Mouse (Mus musculus): ENCODE results near the gene Ift20. TPM values are rescaled to one million over a fixed set of nuclear protein-coding genes. Genes with fewer than 3 reads are reported as not detected.

Ift20 gene
- polyA plus RNA-seq (2012; rRNA removed) = 103 and 105 TPM in 2 replicates

DNA sequence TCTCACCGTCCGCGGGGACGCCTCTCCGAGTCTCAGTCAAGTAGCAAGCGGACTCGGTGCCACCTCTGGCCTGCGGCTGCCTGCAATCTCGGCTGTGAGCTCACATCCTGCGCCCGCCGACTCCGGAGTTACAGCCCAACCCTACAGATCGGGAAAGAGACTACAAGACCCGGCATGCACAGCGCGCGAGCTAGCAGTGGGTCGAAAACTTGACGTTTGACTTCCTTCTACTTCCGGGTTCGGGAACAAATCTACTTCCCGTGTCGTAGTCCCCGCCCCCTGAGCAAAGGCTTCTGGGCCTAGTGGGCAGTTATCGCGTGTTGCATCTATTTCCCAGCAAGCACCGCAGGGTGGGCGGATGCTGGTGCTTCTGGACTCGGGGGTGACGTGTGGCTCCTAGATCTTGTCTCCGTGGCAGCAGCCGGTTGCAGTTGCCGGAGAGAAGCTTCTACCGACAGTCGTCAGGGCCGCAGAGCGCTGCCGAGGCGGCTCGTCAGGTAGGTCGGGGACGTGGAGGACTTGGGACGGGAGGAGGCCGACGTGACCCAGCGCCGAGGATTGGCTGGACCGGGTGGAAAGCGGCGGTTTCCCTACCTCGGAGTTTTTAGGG is at the start of gene Ift20, which contains the start of gene Tnfaip1:
Gene Ift20, plus strand, starts transcription at position 282 of the 610 bp plus-strand sequence.
Gene Tnfaip1, minus strand, starts transcription at position 253 of the 610 bp plus-strand sequence.
- peak; percentile 98 to 99 for DNase-seq (ENCODE audit: extremely low spot score in 1 of 2, low spot score in 1 of 2)

DNA sequence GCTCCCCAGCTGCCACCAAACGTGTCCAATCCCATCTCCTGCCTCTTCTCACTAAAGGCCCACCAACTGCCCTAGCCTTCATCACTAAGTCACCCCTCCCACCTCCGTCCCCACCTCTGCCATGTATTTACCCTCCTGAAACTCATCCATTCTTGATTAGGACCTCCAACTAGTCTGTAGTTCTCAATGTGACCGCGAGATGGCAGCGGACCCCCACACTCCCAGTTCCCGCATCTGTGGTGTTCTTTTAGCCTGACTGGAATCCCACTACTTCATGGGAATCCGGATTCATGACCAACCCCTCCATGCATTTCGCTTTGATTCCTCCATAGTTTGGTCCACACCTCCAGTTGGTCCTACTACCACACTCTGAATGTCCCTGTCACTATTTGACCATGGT is 48.0 kb upstream of the Ift20 start:
- DNase-seq (ENCODE audit: extremely low spot score in 1 of 2, low spot score in 1 of 2) = peak in 1 of 2 experiments; percentile 86

DNA sequence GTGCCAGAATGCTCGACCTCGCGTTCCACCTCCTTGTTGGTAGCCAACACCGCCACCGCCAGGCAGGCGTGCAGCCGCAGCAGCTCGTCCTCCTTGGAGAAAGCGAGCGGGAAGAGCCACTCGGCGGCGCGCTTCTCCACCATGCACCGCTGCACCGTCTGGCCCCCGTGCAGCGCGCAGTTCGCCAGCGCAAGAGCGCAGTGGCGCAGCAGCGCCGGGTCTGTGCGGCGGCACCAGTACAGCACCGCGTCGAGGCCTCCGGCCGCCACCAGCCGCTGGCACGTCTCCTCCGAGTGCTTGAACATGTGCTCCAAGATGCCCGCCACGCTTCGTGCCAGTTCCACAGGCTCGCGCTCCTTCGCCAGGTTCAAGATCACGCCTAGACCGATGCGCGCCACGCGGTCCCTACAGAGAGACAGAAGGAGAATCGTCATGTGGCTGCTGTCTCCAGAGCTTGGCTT is 45.4 kb upstream of the Ift20 start:
- peak in 1 of 2 experiments; percentile 62 for DNase-seq (ENCODE audit: extremely low spot score in 1 of 2, low spot score in 1 of 2)

DNA sequence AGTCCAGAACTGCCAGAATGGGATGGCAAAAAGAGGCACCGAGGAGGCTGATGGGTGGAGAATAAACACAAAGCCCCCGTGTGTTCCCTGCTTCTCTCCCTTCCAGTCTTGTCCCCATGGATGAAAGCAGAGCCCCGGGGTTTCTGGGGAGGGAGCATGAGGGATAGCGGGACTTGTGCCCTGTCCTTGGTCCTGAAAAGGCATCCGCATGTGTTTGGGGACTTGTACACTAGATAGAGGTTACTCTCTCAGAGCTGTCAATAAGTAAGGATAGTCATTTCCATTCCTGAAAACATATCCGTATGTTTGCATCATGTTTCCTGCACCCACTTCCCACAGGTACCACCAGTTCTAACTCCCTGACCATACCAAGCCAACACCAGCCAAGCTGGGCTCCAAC is 40.3 kb upstream of the Ift20 start:
- no peak for DNase-seq (ENCODE audit: extremely low spot score in 1 of 2, low spot score in 1 of 2)

DNA sequence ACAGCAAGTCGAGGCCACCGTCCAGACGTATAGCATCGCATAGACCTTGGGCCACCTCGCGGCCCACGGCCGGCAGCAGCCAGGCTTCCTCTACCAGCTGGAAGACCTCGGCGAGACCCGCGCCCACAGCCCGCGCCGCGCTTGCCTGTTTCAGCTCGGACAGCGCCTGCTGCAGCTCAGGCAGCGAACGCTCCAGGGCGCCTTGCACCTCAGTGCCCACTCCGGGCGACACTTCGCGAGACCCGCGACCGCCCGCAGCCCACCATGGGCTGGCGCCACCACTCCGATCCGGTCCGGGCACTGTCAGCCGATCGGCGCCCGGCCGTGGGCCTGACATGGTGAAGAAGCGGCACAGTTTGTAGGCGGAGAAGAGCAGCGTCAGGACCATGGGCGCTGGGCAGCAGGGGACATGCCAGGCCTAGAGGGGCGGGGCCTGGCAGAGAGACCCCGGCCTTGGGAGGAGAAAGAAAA is 39.1 kb upstream of the Ift20 start:
- peak in 1 of 2 experiments; percentile 38 for DNase-seq (ENCODE audit: extremely low spot score in 1 of 2, low spot score in 1 of 2)

DNA sequence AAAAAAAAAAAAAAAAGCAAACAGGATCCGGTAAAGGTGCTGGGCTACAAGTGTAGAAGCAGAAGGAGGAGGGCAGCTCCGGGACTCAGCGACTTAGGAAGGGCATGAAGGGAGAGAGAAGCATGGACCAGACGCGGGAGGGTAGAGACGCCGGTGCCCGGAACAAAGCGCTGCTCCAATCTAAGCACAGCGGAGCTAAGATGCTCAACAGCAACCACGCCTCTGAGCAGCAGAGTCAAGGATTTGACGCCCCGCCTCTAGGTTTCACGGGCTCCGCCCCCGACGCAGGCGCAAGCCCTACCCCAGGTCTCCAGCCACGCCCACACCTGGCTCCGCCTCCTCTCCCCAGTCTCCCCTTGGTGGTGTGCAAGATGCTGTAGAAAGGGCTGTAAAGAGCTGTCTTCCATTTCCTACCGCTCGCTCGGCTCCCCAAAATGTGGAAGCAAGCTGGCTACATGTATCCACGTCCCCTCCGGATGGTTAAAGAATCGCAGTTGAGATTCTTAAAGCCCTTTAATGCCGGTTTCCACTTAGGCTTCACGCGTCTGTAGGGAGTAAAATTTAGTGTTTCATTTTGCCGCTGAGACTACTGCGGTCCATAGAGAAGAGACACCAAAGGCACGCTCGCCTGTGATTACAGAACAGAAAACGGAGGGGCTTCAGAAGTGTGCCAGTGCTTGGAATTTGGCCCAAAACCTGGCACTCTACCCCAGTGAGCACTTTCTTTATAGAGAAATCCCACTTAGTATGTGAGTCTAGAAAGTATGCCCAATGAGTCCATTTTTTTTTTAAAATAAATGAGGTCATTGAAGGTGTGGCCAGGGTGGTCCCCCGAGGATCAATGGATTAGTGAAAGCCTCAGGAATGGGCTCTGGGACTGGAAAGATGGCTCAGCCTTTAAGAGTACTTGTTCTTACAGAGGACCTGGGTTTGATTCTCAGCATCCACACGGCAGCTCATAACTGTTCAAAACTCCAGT is 38.3 kb upstream of the Ift20 start, which contains the start of gene Sarm1:
Gene Sarm1, minus strand, starts transcription at position 211 of the 979 bp plus-strand sequence.
- peak; percentile 93 to 97 for DNase-seq (ENCODE audit: extremely low spot score in 1 of 2, low spot score in 1 of 2)

DNA sequence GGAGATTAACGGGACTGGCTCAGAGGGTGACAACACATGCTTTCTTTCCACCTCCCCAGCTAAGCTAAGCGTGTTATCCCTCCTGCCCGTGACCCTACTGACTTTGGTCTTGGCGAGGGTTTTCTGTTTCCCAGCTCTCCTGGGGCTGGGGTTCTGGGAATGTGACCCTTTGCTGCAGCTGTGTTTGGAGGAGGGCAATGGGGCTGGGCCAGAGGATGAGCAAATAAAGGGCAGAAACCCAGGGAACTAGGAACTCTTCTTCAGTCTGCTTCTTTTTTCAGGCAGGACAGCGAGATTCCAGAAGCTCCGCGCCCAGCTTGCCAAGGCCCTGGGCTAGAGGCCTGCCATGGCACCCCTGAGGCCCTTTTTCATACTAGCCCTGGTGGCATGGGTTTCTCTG is 37.2 kb upstream of the Ift20 start, which contains the start of gene Vtn:
Gene Vtn, plus strand, starts transcription at position 88 of the 400 bp plus-strand sequence.
- no peak for DNase-seq (ENCODE audit: extremely low spot score in 1 of 2, low spot score in 1 of 2)

DNA sequence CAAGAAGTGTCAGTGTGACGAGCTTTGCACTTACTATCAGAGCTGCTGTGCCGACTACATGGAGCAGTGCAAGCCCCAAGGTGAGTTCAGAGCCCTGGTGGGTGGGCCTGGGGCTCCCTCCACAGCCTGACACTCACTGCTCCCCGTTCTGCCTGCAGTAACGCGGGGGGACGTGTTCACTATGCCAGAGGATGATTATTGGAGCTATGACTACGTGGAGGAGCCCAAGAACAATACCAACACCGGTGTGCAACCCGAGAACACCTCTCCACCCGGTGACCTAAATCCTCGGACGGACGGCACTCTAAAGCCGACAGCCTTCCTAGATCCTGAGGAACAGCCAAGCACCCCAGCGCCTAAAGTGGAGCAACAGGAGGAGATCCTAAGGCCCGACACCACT is 36.6 kb upstream of the Ift20 start:
- DNase-seq (ENCODE audit: extremely low spot score in 1 of 2, low spot score in 1 of 2) = no peak

DNA sequence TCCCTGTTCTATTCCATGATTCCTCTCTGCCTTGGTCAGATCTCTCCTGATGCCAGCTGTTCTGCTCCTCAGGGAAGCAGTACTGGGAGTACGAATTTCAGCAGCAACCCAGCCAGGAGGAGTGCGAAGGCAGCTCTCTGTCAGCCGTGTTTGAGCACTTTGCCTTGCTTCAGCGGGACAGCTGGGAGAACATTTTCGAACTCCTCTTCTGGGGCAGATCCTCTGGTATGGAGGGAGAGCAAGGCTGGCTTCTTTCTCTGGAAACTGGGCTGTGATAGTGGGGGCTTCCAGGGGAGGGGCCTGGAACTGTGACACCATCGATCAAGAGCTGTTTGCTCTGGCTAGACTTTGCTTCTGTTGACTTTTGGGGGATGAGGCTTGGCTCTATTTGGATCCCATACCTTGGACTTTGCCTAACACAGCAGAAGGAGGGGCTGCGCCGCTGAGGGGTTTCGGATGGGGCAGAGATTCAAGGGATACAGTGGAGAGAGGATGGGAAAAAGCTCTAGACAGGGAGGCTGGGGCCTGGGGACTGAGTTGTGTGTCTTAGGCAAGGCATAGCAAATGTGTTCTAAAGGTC is 35.4 kb upstream of the Ift20 start:
- DNase-seq (ENCODE audit: extremely low spot score in 1 of 2, low spot score in 1 of 2) = no peak

DNA sequence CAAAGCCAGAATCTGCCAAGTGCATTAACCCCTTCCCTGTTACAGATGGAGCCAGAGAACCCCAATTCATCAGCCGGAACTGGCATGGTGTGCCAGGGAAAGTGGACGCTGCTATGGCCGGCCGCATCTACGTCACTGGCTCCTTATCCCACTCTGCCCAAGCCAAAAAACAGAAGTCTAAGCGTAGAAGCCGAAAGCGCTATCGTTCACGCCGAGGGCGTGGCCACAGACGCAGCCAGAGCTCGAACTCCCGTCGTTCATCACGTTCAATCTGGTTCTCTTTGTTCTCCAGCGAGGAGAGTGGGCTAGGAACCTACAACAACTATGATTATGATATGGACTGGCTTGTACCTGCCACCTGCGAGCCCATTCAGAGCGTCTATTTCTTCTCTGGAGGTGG is 34.6 kb upstream of the Ift20 start:
- no peak for DNase-seq (ENCODE audit: extremely low spot score in 1 of 2, low spot score in 1 of 2)

DNA sequence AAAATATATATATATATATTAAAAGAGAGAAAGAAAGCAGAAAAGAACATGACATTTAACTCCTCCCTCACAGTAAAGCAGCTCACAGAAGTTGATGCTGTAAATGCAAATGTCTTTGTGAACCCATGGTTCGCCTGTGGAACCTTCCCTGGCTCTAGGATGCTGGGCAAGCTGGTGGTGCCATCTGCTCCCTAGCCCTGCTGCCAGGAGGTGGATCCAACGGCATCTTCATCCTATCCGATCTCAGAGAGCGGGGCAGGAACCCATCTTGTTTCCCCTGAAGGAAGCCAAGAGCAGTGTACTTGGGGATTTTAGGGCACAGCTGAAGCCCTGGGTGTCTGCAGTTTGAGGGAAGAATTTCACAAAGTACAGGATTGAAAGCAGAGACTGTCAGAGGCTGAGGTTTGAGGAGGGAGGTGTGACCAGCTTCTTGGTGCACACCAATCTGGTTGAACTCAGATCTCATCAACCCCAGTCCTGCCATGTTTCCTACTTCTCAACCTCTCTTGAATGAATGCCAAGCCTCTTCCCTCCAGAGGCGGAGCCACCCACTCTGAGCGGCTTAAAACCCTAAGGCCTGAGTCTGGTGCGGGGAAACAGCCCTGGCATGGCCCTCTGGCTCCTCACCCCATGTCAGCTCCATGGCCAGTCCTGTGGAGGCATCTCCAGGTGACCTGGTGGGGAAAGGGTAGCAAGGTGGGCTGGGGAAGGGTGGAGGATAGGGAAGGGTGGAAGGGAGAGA is 33.1 kb upstream of the Ift20 start, which contains the start of gene Sebox:
Gene Sebox, plus strand, starts transcription at position 539 of the 742 bp plus-strand sequence.
- DNase-seq (ENCODE audit: extremely low spot score in 1 of 2, low spot score in 1 of 2) = peak in 1 of 2 experiments; percentile 37

DNA sequence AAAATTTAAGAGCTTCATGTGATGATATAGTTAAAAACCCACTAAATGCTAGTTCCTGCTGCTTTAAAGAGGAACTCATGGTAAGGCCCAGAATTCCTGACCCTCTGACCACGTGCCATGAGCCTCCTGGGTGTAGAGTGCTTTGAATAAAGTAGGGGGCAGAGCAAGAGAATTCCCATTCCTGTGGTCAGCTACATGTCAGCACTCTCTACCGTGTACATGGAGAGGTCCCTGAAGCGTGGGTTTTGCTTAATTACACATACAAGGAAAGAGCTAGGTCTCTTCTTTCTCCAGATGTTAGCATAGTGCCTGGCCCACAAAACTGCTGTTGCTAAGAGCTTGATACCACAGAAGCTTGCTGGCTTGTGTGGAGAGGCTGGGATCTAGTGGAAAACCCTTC is 30.7 kb upstream of the Ift20 start:
- DNase-seq (ENCODE audit: extremely low spot score in 1 of 2, low spot score in 1 of 2) = no peak

DNA sequence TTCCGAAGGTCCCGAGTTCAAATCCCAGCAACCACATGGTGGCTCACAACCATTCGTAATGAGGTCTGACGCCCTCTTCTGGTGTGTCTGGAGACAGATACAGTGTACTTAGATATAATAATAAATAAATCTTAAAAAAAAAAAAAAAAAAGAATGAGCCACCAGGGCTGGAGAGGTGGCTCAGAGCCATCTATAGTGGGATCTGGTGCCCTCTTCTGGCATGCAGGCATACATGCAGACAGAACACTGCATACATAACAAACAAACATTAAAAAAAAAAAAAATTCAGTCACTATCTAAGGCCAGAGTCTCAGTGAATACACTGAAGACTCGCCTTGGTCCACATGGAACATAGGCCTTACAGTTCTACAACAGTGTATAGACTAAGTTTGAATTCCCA is 27.0 kb upstream of the Ift20 start:
- DNase-seq (ENCODE audit: extremely low spot score in 1 of 2, low spot score in 1 of 2) = no peak

DNA sequence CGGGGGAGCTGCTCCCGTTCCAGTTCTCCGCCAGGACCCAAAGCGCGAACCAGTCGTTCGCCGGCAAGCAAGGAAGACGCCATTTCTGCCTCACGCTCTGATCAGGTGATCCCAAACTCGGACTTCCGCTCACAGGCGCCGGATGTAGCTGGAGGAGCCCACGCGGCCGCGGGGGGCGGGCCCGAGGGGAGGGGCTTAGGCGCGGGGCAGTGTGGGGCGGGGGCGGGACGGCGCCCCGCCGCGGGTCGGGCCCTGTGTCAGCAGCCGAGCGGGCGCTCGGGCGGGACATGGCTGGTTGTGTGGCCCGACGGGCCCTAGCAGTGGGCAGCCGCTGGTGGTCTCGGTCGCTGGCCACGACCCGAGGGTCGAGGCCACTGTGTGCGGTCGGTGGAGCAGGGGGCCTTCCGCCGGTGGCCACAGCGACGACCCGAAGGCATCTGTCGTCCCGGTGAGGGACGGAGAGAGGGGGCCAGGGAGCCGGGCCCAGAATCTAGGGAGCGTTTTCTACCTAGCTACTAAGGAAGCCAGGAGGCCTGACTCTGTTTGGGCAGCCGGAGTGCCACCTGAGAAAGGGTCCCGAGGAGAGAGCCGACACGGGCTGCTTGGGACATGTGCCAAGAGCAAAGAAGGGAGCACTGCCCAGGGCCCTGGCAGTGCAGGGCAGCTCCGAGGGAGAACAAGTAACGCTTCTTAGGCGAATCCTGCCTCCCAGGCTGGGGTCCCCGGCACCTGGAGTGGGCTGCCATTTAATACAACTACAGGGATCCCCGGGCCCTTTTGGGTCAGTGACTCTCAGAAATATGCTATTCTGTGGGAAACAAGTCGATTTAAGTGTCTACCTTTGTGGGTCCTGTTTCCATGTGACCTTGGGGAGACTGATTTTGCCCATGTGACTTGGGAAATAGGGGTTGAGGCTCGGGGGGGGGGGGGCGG is 23.9 kb upstream of the Ift20 start, which contains the start of the genes Tmem199 and Poldip2:
Gene Tmem199, minus strand, starts transcription at position 148 of the 933 bp plus-strand sequence.
Gene Poldip2, plus strand, starts transcription at position 169 of the 933 bp plus-strand sequence.
- peak; percentile 81 to 90 for DNase-seq (ENCODE audit: extremely low spot score in 1 of 2, low spot score in 1 of 2)

DNA sequence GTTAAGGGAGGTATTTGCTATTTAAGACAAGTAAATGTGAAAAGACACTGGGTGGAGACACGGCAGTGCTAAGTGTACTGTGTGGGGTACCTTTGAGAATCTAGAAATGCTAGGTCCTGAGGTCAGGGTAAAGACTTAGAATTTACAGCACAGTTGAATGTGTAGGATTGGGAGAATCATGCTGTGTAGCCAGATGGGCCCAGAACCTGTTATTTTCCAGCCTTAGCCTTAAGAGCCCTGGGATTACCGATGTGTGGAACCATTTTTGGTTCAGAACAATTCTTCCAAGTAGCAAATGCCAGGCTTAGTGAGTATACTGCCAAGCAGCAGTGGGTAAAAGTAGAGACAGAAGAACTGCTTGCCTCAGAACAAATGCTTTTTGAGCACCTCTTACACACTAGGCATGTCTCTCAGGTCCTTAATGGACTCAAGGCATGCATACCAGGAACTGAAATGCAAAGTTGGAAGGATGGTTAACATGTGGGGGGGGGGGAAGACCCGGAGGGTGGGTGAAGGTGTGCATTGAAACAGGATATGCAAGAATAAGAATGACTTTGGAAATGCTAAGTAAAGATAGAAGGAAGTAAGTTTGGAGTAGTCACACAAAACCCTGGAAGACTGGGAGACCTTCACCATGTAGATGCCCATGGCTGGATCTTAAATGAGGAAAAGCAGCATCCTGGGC is 22.9 kb upstream of the Ift20 start:
- no peak for DNase-seq (ENCODE audit: extremely low spot score in 1 of 2, low spot score in 1 of 2)

DNA sequence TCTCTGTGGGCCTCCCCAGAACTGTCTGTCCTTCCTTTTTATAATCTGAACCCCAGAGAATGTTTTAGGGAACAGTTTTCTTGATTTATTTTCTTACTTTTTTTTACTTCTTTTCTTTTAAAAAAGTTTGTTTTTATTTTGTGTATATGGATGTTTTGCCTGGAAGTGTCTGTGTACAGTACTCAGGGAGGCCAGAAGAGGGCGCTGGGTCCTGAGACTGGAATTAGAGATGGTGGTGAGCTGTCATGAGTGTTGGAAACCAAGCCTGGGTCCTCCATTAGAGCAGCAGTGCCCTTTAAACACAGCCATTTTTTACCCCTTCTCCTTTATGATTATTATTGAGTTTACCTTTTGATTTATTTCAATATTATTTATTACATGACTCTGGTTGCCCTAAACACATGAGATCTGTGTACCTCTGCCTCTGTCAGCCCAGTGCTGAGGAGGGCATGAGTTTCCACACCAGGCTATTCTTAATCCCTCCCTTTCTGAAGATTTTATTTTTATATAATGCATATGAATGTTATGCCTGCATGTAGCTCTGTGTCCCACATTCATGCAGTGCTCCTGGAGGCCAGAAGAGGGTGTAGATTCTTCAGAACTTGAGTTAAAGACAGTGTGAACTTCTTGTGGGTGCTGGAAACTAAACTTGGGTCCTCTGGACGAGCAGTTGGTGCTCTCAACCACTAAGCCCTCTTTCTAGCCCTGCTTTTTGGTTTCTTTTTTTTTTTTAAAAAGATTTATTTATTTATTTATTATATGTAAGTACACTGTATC is 20.4 kb upstream of the Ift20 start:
- DNase-seq (ENCODE audit: extremely low spot score in 1 of 2, low spot score in 1 of 2) = no peak

DNA sequence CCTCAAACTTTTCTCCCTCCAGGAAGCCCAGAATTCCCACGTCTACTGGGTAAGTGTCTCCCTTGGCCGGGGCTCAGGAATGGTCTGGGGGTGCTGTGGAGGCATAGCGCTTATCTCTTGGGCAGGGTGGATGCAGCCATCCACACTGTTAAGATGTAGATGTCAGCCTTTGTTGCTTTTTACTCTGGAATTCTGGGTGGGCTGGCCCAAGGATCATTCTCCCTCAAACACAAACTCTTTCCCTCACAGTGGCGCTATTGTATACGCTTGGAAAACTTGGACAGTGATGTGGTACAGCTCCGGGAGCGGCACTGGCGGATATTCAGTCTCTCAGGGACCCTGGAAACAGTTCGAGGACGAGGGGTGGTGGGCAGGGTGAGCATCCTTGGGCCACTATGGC is 17.2 kb upstream of the Ift20 start:
- DNase-seq (ENCODE audit: extremely low spot score in 1 of 2, low spot score in 1 of 2) = no peak

All from frontal cortex, adult 2 months (tissue).